ENCODE assay signal across 7 mouse cellular contexts in the genomic region with DNA sequence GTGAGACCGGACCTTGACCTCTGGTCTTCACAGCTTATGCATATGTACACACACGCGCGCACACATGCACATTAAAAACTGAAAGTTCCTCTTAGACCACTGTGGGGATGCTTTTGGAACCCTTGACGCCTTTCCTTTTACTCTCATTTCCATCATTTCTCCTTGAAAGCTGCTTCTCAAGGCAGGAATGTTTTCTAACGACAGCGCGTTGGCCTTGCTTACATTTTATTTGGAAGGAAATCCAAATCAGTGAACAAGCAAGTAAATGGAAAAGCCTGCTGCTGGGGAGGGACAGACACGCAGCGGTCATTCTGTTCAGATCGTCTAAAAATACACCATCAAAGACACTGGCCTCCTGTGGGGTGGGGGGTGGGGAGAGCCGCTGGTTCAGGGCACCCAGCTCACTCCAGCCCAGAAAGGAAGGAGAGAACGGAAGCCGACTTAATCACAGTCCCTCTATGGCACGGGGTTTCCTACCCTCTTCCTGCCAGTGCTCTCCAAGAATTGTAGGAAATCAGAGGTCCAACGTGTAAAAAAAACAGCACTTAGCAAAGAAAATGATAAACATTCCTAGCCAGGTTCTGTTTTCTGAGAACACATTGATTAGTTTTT.
DNase-seq lines count a peak whose midpoint lies in the region; ATAC-seq lines count a peak whose summit lies in the region.

No protein-coding gene starts in this region.

- no peaks in the 10 kb centered on the region for H3K9me3 ChIP-seq in hindbrain, embryonic 16.5 days (ENCODE audit: control insufficient read depth, low read length)
- H3K9me3 ChIP-seq in liver, embryonic 13.5 days (replicated peaks), result no peaks in the 10 kb centered on the region

- no peaks in the 10 kb centered on the region for H3K27me3 ChIP-seq in hindbrain, embryonic 16.5 days (replicated peaks; ENCODE audit: control insufficient read depth, insufficient read depth, low read length)
- H3K27me3 ChIP-seq in liver, embryonic 13.5 days, result no peaks in the 10 kb centered on the region

- no peak overlapping the region for H3K4me3 ChIP-seq in hindbrain, embryonic 16.5 days (ENCODE audit: low read length)
- no peak overlapping the region for H3K4me3 ChIP-seq in liver, embryonic 13.5 days (replicated peaks)

- no peak for DNase-seq in liver, embryonic 13.5 days
- no peak for DNase-seq in thymus, postnatal 36 days
- no peak for DNase-seq in frontal cortex, postnatal 14 days (ENCODE audit: low spot score in 2 of 2)
- DNase-seq in right cerebral cortex, postnatal 25 days, result no peak

- H3K4me2 ChIP-seq in hindbrain, embryonic 16.5 days (ENCODE audit: low read length), result peak overlapping the region; percentile 17; the same call in 1 of the 2 replicates
- H3K4me2 ChIP-seq in liver, embryonic 13.5 days, result peak overlapping the region; percentile 21; the same call in 1 of the 2 replicates

- H3K27ac ChIP-seq in hindbrain, embryonic 16.5 days (ENCODE audit: low read depth, low read length), result no peak overlapping the region
- no peak overlapping the region for H3K27ac ChIP-seq in liver, embryonic 13.5 days

- peak; percentile 39 for ATAC-seq in CD4-positive, CD25-positive, alpha-beta regulatory T cell, adult 4 months
- peak; percentile 55; the same call in 1 of the 2 replicates for ATAC-seq in common myeloid progenitor, adult 5-6 weeks (replicated peaks; ENCODE audit: low read depth, poor library complexity, severe bottlenecking)
- ATAC-seq in hindbrain, embryonic 16.5 days, result no peak
- no peak for ATAC-seq in liver, embryonic 13.5 days (ENCODE audit: low read depth)

- WGBS in hindbrain, embryonic 16.5 days, result 55% methylated on average over 16 of the region's 16 CpGs
- 24% methylated on average over 16 of the region's 16 CpGs for WGBS in liver, embryonic 13.5 days (ENCODE audit: insufficient replicate concordance)

- 0 out of 2 replicates have a peak overlapping the region, but pooled peaks have one; percentile 15 for H3K9ac ChIP-seq in hindbrain, embryonic 16.5 days (ENCODE audit: low read depth, low read length)
- H3K9ac ChIP-seq in liver, embryonic 13.5 days, result no peak overlapping the region

- peaks cover 10% of the 10 kb centered on the region for H3K4me1 ChIP-seq in hindbrain, embryonic 16.5 days (ENCODE audit: control insufficient read depth, insufficient read depth, low read depth, low read length)
- H3K4me1 ChIP-seq in liver, embryonic 13.5 days (replicated peaks), result 0 out of 2 replicates have a peak, but pooled peaks cover 9% of the 10 kb centered on the region

- no peaks in the 10 kb centered on the region for H3K36me3 ChIP-seq in hindbrain, embryonic 16.5 days (ENCODE audit: control insufficient read depth, insufficient read depth, low read length)
- H3K36me3 ChIP-seq in liver, embryonic 13.5 days, result no peaks in the 10 kb centered on the region

Comparison
In these comparisons a context has a peak if more than half of its experiments do, and no peak if none do; other contexts are left out.
1. ATAC-seq: peak in CD4-positive, CD25-positive, alpha-beta regulatory T cell, adult 4 months (single experiment) and common myeloid progenitor, adult 5-6 weeks (single experiment); none in hindbrain, embryonic 16.5 days (single experiment) and liver, embryonic 13.5 days (single experiment).